Mouse (Mus musculus) cerebellum, adult 9-11 months (tissue): ENCODE measurements at regions not wholly inside any gene's neighbourhood (a gene's known extent, or its start where the extent isn't known, plus 50 kb on each side); places are given as distances from the start of the nearest gene placed in this dataset.

Source experiments
- DNase-seq: peaks from one replicate; pipeline ENCODE4 v3.0.0; 2022

DNA sequence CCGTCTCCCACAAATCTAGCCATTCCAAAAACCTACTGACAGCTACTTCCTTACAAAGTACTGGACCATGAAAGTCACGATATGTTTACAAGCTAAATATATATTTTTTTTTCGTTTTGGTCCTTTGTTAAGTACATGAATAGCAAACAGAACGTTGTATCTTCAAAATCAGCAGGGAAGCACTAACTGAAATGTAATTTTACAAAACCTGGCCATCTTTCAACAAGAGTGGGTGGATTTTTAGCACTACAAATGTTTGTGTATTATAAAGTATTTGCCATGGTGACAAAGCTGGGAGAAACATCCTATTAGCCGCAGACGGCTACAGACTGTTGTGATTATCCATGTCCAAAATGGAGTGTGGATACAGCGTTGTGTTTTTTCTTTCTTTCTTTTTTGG, 233.1 kb upstream of the Tank start:
- DNase-seq: no peak

DNA sequence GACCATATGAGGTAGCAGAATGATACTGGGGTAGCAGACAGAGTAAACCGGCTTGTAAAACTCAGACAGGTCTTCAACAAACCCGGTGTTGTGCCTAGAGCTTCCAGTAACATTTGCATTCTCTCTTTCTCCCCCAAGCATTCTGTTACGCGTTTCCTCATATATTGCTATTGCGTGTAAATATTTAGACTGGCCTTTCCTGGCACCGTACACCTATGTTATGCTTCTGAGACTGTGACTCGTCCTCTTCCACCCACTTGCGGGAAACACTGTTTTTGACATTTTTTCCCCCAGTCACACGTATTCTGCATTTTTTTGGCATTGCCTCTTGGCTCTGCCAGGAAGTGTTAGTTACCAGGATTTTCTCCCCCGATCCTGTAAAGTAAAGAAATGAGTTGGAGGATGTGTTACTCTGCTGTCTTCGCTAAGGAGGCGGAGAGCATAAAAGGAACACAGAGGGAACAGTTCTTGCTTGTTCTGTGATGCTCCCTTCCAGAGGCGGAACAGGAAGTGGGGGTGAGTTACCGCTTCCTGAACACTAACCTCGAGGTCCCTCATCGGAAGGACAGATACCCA, 233.7 kb upstream of the Tank start:
- DNase-seq: no peak

DNA sequence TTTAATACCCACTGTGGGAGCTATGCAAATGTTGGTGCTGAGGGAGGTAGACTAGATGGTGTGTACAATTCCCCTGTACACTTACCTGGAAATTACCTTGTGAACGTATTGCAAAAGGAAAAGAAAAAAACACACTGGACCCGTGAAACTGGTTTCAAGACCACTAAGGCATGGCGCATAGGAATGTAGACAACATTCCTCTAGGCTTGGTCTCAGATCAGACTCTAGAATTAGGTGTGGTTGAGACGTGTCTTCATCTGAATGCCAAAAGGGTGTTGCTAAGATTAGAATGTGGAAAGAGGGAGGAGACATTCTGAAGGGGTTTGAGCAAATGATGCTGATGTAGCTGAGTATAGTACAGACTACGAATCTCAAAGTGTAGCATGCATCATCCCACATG, 237.1 kb upstream of the Tank start:
- DNase-seq: no peak

DNA sequence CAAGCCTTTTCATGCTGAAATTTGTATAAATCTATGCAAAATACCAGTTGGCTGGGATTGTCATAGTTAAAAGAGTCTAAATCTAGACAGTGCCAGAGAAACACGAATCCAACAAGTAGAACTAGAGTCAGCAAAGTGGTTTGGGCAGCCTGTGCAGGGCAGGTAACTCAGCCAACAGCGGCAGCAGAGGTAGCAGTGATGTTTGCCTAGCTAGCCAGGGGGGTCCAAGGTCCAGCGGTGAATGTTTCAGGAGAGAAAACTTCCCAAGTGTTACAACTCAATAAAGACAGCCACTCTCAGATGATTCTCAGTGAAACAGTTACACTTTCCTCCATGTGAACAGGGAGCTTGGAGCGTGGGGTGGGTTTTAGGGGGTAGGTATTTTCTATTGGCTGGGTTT, 259.2 kb upstream of the Tank start:
- no peak for DNase-seq

DNA sequence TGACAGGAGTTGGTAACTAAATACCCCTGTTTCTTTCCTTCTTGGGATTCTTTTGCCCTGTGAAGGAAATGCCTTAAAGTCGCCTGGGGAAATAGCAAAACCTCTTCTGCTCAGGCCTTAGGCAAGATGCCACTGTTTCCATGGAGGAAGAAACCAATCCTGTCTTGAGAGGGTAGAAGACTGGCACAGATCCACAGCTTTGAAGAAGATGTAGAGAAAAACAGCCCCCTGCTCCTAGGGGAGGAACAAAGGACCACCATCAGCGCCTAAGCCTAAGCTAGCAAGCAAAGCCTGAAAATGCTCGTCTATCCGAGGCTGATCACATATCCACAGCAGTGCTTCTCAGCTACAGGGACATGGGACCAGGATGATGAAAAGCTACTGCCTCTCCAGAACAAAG, 268.0 kb upstream of the Tank start:
- no peak for DNase-seq

DNA sequence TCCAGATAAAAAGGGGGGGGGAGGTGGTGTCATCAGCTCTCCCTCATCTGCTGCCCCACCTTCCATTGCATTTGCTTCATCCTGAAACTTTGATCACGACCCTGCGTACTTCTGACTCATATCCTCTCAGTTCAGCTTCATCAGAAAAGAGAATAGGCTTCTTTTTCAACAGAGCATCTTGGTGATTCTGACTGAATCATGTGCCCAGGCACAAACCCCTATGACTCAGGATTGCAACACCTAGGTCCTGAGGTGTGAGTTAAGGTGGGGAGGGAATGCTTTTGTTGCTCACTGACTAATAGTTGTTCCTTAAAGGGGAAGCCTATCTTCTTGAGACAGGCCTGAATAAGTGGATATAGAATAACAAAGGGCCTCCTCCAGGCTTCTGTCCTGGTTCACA, 269.2 kb upstream of the Tank start:
- DNase-seq: no peak

DNA sequence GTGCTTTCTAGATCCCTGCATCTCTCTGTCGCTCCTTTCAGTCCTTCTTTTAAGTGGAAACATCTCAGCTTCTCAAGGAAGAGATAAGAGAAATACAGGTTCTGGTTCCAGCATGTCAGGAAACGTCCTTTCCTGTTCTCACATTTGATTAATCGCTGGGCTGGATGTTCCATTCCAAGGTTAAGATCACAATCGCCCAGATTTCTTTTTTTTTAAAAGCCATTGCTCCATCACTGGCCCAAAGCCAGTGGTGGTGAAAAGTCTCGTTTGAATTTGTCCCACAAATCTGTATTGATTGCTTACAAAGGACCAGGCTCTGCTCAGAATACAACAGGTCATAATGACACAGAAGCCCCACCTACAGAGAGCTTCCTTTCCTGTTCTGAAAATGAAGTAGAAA, 281.2 kb upstream of the Tank start:
- no peak for DNase-seq

DNA sequence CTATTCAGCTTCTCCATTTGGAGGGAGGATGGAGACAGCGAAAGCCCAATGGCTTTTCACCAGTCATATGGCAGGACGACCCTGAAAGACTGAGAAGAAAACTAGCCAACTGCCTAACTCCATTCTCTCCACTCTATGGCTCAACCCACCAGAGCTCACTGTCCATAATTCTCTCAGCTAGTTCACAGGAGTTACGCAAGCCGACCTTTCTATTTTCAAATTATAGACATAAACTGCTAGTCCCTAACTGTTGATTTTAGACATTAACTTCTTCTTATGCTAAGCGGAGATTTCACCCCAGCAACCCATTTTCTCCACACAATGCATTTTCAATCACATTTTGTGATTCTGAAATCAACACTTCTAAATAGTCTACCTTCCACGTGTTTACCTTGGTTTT, 281.8 kb upstream of the Tank start:
- DNase-seq: no peak

DNA sequence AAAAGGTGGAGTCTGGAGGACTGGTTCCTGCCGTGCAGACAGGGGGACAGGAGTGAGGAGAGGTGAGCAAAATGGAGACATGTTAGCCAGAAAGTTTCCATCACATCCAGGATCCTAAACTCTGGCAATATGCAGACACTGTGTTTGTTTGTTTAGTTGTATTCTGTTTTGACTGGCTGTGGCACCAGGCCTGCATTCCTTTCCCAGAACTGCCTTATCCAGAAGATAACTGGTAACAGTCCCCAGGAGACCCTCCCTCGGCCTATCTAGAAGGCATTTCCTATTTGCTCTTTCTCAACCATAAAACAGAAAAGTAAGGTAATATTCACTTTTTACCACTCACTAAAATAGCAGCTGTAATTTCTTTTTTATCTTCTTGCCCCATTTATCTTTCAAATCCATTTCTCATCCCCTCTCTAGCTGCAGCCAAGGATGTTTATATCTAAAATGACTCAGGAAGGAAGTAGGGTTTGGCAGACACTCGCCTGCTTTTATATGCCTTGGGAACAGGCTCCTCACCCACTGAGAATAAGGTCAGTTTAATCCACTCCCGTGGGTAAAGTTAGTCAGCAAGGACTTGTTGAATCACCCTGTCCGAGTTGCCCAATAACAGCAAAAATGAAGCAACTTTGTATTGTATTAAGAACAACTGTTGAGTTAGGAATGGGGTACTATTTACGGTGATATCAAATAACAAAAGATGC, 283.0 kb upstream of the Tank start:
- DNase-seq: no peak

DNA sequence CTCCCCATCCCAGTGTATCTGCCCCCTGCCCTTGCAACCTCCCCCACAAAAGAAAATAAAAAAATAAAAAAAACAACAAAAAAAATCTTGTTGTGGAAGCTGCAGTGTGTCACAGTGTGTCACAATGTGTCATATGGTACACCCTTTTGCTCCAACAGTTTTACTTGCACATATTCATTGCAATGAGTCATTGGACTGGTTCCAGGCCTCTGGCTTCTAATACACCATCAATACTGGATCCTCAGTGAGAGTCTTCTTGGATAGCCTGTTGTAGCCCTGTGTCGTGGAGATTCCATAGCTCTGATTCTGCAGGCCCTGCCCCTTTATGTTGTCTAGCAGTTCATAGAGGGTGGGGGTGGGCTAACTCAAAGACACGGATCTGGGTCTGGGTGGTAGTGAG, 290.1 kb upstream of the Tank start:
- DNase-seq: no peak

DNA sequence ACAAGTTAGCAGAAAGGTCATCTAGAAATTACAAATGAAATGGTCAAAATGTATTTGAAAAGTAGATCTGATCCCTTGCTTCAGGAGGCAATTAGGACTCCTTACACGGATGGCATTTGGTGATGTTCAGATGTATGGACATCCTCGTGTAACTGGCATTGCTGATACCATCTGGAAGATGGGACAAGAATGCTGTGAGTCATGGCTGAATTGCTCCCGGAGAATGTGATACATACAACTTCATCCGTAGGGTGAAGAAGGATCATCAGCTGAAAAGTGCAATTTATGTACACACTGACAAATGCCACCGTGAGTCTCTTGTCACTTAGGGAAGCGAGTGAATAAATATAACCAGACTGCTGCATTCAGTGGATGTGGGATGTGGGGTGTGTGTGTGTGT, 293.7 kb upstream of the Tank start:
- no peak for DNase-seq

DNA sequence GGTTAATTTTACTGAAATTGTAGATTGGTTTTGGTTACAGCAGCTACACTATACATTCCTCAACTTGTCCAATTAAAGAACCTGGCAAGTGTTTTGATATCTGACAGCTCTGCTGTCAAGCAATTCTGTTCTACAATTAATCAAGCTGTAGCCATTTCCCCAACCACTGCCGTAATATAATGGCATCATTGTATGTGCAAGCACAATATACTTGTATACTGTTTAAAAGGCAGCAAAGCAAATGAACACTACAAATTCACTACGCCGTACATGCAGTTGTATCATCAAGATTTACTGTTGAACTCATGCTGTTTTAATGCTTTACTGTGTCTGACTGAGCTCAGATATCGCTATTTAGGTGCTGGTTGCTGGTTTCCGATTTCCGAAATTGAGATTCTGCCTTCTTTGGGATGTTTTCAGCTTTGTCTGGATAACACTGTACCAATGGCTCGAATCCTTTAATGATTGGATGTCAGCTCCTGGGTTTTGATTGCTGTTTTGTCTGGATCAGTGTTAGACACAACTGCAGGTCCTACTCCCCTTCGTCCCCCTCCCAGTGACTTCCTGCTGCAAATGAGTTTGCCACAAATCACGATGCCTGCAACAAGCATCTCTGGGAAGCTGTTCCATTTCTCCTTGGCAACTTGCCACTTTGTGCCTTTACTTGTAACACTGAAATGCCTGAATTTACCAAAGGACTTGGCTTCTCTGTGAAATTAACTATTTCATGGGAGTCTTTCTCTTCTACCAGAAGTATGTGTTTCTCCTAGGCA, 294.4 kb upstream of the Tank start:
- no peak for DNase-seq

DNA sequence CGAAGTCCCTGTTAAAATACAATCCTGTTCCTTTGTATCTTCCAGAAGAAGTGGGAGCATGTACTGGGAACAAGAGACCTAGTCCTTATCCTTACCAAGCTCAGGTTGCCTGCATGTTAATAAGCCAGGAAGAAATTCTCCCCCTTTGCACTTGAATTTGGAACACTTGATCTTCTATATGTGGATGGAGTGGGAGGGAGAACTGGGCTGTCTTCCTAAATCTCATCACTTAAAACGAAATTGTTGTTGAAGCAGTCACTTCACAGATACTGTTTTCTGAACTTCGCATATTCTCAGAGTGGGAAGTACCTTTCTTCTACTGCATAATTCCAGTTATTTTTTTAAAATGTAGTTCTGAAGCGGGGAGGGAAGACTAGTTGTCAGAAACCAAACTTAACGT, 305.7 kb upstream of the Tank start:
- no peak for DNase-seq

DNA sequence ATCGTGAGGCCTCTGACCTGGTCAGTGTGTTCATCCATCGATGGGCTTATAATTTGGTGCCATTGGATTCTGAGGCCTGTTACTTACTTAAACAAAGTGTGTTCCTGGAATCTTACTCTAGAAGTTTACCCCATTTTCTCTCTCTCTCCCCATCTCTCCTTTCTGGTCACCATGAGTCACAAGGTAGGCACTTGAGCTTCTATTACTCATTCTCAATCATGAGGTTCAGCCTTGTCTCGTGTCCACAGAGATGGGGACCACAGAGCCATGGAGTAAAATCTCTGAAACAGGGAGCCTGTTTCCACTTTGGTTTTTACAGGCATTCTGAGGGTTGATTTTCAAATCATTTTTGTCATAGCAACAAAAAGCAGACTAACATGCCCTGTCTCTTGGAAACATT, 304.7 kb upstream of the Rbms1 start:
- no peak for DNase-seq

DNA sequence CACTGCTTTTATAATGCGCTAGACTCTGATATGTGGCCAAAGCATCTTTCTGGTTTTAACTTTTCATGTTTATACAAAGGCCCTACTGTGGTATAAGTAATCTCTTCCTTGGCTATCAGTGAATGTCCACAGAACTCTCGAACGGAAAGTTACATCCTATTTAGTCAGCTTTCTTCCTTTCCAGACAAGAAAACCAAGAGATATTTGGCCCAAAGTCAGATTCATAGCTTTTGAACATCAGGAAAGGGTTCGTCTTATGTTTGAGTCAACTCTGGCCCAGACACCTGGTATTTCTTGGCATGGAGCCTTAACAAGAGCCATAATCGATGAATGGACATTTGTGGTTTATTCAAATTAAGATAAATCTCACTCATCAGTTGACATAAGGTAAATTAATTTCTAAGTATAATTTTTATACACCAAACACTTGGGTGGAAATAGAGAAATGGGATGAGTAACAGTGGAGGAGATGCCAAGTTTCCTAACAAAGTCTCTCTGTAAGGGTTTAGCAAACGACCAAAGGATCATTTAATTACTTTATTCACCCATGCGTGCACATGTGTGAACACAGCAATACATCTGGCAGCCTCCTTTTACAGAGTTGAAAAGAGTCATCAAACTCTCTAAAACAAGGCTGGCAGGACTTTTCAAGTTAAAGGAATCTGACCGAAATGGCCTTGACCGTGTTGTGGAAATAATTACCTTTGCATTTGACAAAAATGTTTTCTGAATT, 287.2 kb upstream of the Rbms1 start:
- DNase-seq: no peak

DNA sequence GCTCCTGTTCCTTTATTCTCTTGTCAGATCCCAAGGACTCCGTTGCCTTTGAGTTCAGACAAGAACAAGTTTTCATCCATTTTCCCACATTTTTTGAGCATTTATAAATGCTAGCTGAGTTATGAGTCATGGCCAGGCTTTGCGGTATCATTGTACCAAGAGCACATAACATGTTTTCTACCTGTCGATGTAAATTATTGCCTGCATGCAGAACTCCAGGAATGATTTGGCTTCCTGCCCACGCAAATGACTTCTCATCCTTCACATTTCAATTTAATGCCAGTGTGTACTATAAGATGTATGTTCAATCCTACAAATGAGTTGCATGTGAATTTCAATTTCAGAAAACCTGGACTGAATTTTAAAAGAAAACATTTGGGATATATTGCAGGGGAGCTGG, 285.0 kb upstream of the Rbms1 start:
- DNase-seq: no peak

DNA sequence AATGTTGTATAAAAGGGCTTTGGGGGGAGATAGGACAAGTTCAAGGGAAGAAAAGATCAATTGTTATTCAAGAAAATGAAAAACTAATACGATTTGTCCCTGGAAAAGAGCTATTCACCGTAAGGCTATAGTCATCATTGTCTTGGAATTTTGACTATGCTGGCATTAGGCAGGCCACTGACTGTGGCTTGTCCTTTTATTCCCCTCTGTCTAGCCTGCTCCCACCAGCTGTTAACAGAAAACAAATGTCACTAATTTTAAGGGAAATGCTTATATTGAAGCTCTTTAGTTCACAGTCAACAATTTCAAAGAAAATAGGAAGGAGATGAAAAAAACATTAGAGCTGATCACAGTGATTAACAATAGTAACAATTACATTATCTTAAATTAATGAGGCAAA, 284.3 kb upstream of the Rbms1 start:
- DNase-seq: no peak

DNA sequence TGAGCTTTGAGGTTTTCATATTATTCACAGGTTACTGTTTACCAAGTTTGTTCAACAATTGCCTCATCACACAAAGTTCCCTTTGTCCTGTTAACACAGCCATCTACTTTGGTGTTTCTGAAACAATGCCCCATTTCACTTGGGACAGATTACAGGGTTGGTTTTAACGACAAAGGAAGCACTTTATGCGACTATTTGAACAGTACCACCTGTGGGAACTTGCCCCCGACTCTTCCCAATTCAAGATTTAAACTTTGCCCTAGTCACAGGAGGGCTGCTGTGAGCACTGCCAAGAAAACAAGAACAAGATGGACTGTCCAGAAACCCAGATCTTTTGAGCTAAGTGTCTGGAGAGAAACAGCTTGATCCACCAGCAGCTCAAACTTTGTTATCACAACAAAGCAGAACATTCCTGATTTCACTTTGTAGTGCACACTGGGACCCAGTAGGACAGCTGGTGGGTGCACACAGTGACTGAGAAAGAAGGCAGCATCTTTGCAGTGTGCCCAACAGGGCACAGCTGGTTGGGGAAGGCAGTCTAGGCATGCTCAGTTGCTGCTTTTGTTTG, 283.8 kb upstream of the Rbms1 start:
- no peak for DNase-seq

DNA sequence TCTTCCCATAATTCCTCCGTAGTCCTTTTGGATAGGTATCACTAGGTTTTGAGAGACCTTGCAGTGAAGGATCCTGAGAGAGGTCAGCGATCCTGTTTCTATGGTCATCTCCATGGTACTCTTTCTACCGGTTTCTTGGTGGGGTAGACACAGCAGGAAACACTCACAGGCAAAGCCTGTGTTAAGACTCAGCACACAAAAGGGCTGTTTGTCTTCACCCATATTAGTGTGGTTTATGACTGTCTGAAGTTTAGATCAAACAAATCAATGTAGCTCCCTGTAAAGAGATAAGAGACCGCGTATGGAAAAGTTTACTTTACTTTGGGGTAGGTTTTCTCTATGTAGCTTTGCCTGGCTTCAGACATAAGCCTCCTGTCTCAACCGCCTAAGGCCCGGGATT, 282.5 kb upstream of the Rbms1 start:
- DNase-seq: no peak

DNA sequence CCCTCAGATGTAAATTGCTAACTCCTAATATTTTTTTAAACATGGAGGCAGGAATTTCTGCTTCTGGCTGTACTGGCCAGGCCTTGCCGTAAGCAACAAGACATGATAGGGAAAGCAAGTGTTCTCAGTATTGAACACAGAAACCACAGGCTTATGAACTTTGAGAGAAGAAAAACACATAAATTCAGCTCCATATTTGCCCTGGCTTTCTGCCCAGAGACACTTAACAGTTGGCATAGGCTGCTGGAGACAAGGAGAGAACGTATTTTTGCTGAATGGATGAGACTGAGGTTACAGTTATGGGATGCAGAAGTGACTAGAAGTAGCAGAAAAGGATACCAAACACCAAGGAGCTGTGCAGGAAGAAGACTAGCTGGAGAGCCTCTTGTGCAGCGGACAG, 258.7 kb upstream of the Rbms1 start:
- no peak for DNase-seq

DNA sequence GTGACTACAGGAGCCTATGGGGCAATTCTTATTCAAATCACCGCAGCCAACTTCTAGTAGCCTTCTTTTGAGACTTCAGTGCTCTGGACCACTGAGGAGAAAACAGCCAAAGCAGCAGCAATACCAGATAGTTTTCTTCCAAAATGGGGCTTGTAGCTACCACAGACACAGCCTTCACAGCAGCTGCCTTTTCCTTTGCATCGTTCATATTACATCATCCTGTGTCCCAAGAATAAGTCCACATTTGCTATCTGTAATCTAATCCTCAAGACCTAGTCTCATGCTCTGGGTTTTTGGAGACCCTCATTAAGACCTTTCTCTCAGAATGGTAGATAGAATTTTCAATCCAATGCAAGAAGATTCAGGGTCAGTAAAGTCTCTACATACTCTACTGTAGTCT, 258.2 kb upstream of the Rbms1 start:
- DNase-seq: no peak

DNA sequence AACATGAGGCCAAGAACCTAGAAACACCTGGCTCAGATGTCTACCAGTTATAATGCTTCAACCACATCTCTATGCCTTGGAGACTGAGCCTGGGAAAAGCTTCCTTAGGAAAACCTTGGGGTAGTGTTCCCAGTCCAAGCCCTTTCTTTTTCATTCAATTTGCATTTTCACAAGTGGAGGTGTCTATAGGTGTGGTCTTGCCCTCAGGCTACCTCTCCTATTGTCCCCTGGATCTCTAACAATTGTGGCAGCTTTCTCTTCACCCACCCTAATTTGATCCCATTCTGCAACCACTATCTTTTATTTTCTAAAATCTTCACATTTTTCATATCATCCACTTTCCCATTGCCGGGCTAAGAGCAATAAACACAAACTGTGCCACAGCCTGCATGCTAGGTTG, 251.0 kb upstream of the Rbms1 start:
- DNase-seq: no peak

DNA sequence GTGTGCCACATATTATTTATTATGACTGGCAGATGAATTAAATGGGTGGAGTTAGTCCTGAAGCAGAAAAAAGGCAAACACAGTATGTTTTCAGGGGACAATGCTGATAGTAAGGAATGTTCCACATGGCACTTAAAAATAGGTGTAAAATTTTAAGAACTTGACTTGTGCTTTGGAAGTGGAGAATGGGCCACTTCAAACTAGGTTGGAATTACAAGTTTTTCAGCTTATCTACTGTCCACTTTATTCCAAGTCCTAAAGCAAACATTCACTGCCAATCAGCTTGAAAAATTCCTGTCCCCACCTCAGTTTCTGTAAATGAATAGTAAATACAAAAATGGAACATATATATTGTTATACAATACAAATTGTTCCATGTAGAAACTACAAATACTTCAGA, 238.4 kb upstream of the Rbms1 start:
- DNase-seq: no peak

DNA sequence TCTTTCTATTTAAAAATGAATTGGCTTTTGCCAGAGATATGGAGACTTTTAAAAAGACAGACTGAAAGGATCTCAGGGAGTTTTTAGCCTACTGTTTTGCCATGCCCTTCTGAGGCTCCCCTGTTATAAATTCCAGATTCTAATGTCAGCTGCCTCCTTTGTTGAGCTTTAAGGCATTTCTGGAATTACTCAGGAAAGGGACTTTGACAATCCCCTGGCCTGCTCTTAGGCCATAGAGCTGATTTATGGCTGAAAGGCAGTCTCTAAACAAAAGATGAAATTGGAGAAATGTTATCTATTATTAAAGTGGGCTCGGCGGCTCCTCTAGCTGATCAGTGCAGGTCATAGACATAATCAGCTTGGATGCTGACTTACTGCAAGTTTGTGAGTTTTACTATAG, 231.0 kb upstream of the Rbms1 start:
- no peak for DNase-seq
